Mouse (Mus musculus): ENCODE measurements around the gene Gm4756. TPM values are rescaled to one million over a fixed set of nuclear protein-coding genes. Genes with fewer than 3 reads are reported as not detected.
"Not testable (repeated sequence)": the region's sequence is repeated elsewhere in the genome, so short reads cannot be mapped to it uniquely, and the experiment has no call there.

Gm4756 gene
- not detected for total RNA-seq (2021)
- long read RNA-seq, experiment 1: 0 reads
- long read RNA-seq, experiment 2: 0 reads

- no peak for DNase-seq
Measured at GRCm38 (mm10) chr12:72649611-72650330, at the start of gene Gm4756. TSS of gene Gm4756 (minus strand) at chr12:72649661.

GRCm38 (mm10) chr12:72694901-72695463 lies 45.5 kb upstream of the Gm4756 start:
- DNase-seq: no peak

GRCm38 (mm10) chr12:72694438-72694837 lies 45.0 kb upstream of the Gm4756 start:
- peak; percentile 41 for DNase-seq

- DNase-seq: no peak
Measured at GRCm38 (mm10) chr12:72693895-72694294, 44.4 kb upstream of the Gm4756 start.

- DNase-seq: not testable (repeated sequence)
Measured at GRCm38 (mm10) chr12:72688281-72688680, 38.8 kb upstream of the Gm4756 start.

- not testable (repeated sequence) for DNase-seq
Measured at GRCm38 (mm10) chr12:72687741-72688140, 38.3 kb upstream of the Gm4756 start.

- not testable (repeated sequence) for DNase-seq
Measured at GRCm38 (mm10) chr12:72686566-72686965, 37.1 kb upstream of the Gm4756 start.

GRCm38 (mm10) chr12:72683612-72684011 lies 34.2 kb upstream of the Gm4756 start:
- DNase-seq: no peak

- no peak for DNase-seq
Measured at GRCm38 (mm10) chr12:72682511-72683282, 33.2 kb upstream of the Gm4756 start.

- DNase-seq: no peak
Measured at GRCm38 (mm10) chr12:72681919-72682318, 32.5 kb upstream of the Gm4756 start.

- no peak for DNase-seq
Measured at GRCm38 (mm10) chr12:72679635-72680034, 30.2 kb upstream of the Gm4756 start.

- DNase-seq: no peak
Measured at GRCm38 (mm10) chr12:72674820-72675219, 25.4 kb upstream of the Gm4756 start.

GRCm38 (mm10) chr12:72674079-72674797 lies 24.8 kb upstream of the Gm4756 start:
- no peak for DNase-seq

- no peak for DNase-seq
Measured at GRCm38 (mm10) chr12:72671516-72672135, 22.2 kb upstream of the Gm4756 start.

GRCm38 (mm10) chr12:72670921-72671320 lies 21.5 kb upstream of the Gm4756 start:
- DNase-seq: no peak

GRCm38 (mm10) chr12:72667868-72668469 lies 18.5 kb upstream of the Gm4756 start:
- no peak for DNase-seq

- no peak for DNase-seq
Measured at GRCm38 (mm10) chr12:72666015-72666414, 16.6 kb upstream of the Gm4756 start.

GRCm38 (mm10) chr12:72664735-72665337 lies 15.4 kb upstream of the Gm4756 start, which contains the start of gene Dhrs7:
TSS of gene Dhrs7 (minus strand) at chr12:72664909.
- DNase-seq: peak; percentile 94

- no peak for DNase-seq
Measured at GRCm38 (mm10) chr12:72664020-72664734, 14.7 kb upstream of the Gm4756 start.

- DNase-seq: no peak
Measured at GRCm38 (mm10) chr12:72655775-72656174, 6.3 kb upstream of the Gm4756 start.

Data from gastrocnemius, postnatal 25 days (tissue).